Mouse (Mus musculus) urinary bladder, postnatal 14 days (tissue): ENCODE data around the gene Plekha1.
A peak's percentile ranks its signal among the peaks of the same experiment; 100 is the strongest.

Experiments used
- DNase-seq: peaks from one replicate; pipeline ENCODE4 v3.0.0; 2021; ENCODE audit warnings: low spot score

The Plekha1 gene

GRCm38 (mm10) chr7:130865613-130866591 lies at the start of gene Plekha1:
Gene Plekha1, plus strand, starts transcription at chr7:130865756.
- DNase-seq: peak; percentile 98

GRCm38 (mm10) chr7:130816243-130816642 lies 49.3 kb upstream of the Plekha1 start:
- DNase-seq: no peak

- DNase-seq: no peak
These were observed 46.7 kb upstream of the Plekha1 start for GRCm38 (mm10) chr7:130818813-130819212.

DNA sequence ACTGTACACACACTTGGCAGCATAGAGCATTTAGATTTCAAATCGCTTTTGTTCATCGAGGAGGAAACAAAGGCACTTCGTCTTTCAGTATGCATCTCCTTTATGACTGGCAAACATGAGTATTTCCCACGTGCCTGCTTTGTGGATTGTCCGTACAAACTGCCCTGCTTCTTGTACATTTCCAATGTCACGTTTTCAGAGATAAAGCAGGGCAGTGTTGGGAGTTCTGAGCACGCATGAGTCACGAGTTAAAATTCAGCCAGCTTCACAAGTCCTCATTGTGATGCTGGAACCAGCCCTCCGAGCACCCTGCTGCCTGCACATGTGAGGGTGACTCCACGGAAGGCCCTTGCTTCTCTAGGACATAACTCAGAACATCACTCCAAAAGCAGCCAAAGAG lies 45.9 kb upstream of the Plekha1 start:
- DNase-seq: no peak

- no peak for DNase-seq
These were observed 41.6 kb upstream of the Plekha1 start for GRCm38 (mm10) chr7:130823992-130824391.

DNA sequence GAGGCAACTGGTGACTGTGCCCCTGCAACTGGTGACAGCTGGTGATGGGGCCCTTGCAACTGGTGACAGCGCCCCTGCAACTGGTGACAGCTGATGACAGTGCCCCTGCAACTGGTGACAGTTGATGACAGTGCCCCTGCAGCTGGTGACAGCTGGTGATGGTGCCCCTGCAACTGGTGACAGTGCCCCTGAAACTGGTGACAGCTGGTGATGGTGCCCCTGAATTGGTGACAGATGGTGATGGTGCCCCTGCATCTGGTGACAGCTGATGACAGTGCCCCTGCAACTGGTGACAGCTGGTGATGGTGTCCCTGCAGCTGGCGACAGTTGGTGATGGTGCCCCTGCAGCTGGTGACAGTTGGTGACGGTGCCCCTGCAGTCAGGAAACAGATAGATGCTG lies 39.2 kb upstream of the Plekha1 start:
- no peak for DNase-seq

DNA sequence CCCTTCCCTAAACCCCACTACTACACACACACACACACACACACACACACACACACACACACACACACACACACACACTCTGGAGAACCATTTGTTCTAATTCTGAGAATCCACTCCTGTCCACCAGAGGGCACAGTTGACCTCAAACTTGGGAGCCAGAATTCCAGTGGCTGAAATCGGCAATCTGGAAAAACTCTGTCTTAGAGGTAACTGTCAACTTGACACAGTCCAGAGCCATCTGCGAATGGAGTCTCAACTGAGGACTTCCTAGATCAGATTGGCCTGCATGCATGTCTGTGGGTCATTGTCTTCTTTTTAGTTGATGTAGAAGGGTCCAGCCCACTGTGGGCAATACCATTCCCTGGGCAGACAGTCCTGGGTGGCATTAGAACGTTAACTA lies 38.1 kb upstream of the Plekha1 start:
- peak; percentile 63 for DNase-seq

DNA sequence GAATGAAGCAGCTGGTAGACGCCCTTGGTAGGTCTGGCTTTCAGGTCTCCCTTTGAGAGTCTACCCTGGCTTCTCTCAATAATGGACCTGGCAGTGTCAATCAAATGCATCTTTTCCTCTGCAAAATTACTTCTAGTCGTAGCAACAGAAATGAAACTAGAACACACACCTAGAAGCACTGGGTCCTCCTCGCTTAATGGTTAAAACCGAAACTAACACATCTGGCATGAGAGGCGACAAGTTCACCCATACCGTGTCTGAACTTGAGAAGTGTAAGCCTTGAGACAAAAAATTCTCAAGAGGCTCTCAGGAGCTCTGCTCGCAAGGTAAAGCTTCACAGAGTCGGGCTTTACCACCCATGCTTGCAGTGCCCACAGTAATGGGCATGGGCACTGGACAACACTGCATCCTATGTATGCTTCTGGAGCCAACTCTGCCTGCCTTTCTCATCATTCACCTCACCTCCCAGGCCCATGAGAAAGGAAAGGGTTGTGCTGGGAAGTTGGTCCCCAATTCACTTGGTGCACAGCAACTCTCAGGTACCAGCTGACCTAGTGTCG lies 37.6 kb upstream of the Plekha1 start:
- DNase-seq: no peak

GRCm38 (mm10) chr7:130828475-130828874 lies 37.1 kb upstream of the Plekha1 start:
- DNase-seq: no peak

DNA sequence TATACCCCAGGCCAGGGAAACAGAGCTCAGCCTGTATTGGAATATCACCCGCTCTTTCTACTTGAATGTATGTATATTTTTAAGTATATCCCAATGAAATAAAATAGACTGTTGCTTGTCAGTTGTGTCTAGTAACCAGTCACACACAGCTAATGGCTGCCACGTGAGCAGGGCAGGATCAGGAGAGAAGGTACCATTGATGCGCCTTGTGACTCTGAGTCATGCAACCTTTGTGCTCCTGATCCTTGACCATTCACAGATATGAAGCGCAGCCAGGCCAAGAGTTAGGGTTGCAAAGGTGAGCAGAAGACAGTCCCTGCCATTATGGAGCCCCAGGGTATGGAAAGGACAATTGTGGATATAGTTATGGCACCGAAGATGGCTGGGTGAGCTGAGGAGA lies 34.0 kb upstream of the Plekha1 start:
- DNase-seq: no peak

GRCm38 (mm10) chr7:130834299-130834698 lies 31.3 kb upstream of the Plekha1 start:
- no peak for DNase-seq

DNA sequence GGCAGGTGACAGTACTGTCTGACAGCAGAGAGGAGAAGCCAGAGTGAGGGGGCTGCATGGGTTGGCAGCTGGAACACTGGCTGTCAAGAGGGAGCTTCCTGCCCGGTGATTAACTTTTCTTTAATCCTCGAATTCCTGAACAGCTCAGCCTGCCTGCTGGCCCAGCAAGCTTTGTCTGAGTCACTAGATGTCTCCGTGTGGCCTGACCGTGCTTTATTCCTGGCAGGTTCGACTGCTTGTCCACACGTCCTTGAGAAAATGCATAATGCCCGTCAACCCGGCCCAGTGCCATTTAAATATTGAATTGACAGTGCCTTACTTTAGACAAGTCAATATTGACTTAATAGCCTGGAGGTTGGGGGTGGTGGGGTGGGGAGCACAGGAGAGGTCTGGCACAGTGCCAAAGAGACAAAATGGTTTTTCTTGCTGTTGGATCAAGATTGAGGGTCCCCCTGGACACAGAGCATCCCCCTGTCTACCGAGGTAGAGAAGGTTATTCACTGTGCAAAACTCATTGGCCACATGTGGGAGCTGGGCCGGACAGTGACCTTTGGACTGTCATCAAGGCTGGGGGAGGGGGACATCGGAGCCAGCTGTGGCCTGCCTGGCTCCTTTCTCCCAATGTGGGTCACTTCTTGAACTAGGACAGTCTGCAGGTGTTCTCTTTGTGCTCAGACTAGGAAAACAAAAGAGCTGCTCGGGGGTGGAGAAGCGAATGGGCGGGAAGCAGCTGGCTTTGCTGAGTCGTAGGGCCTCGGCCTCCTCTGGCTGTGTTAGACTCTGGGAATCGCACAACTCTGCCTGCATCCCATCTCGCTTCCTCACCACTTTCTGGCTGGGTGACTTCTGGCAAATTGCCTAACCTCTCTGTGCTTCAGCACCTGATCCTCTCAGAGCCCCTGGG lies 30.3 kb upstream of the Plekha1 start:
- peak; percentile 58 for DNase-seq

- DNase-seq: no peak
These were observed 29.5 kb upstream of the Plekha1 start for GRCm38 (mm10) chr7:130836066-130836465.

DNA sequence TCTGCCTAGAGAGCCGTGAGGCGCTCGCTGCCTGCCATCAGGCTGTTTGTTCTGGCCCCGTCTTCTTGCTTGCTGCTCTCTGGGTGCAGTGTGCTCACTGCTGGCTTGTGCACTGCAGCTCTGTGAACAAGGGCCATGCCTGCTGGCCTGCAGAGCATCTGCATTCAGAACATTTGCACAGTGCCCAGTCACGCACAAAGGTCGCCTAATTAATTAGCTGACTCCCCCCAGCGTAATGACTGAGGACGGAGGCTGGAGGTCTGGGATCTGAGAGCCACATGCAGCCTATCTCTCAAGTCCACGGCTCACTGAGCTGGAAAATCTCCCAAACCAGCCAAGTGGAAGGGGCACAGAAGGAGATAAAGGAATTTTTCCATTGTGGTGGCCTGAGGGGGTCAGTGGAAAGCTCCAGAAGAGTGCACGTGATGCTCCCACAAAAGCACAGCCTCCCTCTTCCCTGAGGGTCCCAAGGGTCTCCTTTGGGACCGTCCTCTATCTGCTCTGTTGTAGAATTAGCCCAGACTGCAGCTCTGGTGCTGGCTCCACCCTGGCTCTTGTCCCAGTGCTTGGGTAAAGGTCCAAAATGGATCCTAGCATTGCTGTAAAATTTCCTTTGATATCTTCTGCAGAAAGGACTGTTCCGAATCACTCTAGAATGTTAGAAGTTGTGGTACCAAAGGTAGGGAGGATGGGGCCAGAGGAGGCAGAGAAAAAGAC lies 27.5 kb upstream of the Plekha1 start:
- no peak for DNase-seq

DNA sequence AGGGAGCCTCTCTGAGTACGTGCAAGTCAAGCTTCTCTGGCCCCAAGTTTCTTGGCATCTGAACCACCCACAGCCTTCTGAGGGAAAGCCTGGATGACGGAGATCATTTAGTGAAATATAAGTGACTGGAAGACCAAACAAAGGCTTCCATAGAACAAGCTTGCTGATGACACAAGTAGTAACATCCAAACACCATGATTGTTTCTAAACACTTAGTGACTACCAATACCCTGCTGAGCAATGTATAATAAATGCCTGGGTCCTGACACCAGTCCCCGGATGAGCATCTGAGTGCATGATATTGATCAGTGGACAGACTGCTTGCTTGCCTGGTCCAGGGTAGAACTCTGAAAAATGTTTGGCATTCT lies 26.9 kb upstream of the Plekha1 start:
- no peak for DNase-seq

- no peak for DNase-seq
These were observed 26.0 kb upstream of the Plekha1 start for GRCm38 (mm10) chr7:130839380-130840100.

GRCm38 (mm10) chr7:130847164-130847718 lies 18.3 kb upstream of the Plekha1 start:
- DNase-seq: no peak

GRCm38 (mm10) chr7:130854684-130855292 lies 10.8 kb upstream of the Plekha1 start:
- DNase-seq: no peak

- peak; percentile 51 for DNase-seq
These were observed 9.9 kb upstream of the Plekha1 start for GRCm38 (mm10) chr7:130855681-130856080.

GRCm38 (mm10) chr7:130857973-130858372 lies 7.6 kb upstream of the Plekha1 start:
- DNase-seq: no peak
